Mouse (Mus musculus): ENCODE measurements around the gene Ankrd44.
A peak's percentile ranks its signal among the peaks of the same experiment; 100 is the strongest.

Gene Ankrd44

GRCm38 (mm10) chr1:54882856-54883467 lies 43.2 kb downstream of the Ankrd44 start:
- DNase-seq = no peak

GRCm38 (mm10) chr1:54881523-54881922 lies 44.7 kb downstream of the Ankrd44 start:
- DNase-seq = no peak

- DNase-seq = no peak
Observed at GRCm38 (mm10) chr1:54877423-54878073, 48.6 kb downstream of the Ankrd44 start.

- no peak for DNase-seq
Observed at GRCm38 (mm10) chr1:54877014-54877413, 49.2 kb downstream of the Ankrd44 start.

- no peak for DNase-seq
Observed at GRCm38 (mm10) chr1:54874094-54874493, 52.1 kb downstream of the Ankrd44 start.

- no peak for DNase-seq
Observed at GRCm38 (mm10) chr1:54872857-54873616, 53.1 kb downstream of the Ankrd44 start.

- no peak for DNase-seq
Observed at GRCm38 (mm10) chr1:54871321-54871720, 54.9 kb downstream of the Ankrd44 start.

- no peak for DNase-seq
Observed at GRCm38 (mm10) chr1:54870634-54871033, 55.6 kb downstream of the Ankrd44 start.

- no peak for DNase-seq
Observed at GRCm38 (mm10) chr1:54867226-54867625, 59.0 kb downstream of the Ankrd44 start.

- DNase-seq = no peak
Observed at GRCm38 (mm10) chr1:54866131-54866530, 60.1 kb downstream of the Ankrd44 start.

GRCm38 (mm10) chr1:54864928-54865652 lies 61.1 kb downstream of the Ankrd44 start:
- DNase-seq = no peak

- no peak for DNase-seq
Observed at GRCm38 (mm10) chr1:54860361-54860760, 65.8 kb downstream of the Ankrd44 start.

- peak; percentile 42 for DNase-seq
Observed at GRCm38 (mm10) chr1:54859876-54860275, 66.3 kb downstream of the Ankrd44 start.

GRCm38 (mm10) chr1:54858898-54859297 lies 67.3 kb downstream of the Ankrd44 start:
- DNase-seq = no peak

- no peak for DNase-seq
Observed at GRCm38 (mm10) chr1:54856502-54856901, 69.7 kb downstream of the Ankrd44 start.

GRCm38 (mm10) chr1:54855970-54856369 lies 70.2 kb downstream of the Ankrd44 start:
- DNase-seq = no peak

- DNase-seq = no peak
Observed at GRCm38 (mm10) chr1:54854388-54854787, 71.8 kb downstream of the Ankrd44 start.

GRCm38 (mm10) chr1:54853311-54854000 lies 72.7 kb downstream of the Ankrd44 start:
- DNase-seq = peak; percentile 89

GRCm38 (mm10) chr1:54851610-54852009 lies 74.6 kb downstream of the Ankrd44 start:
- DNase-seq = no peak

GRCm38 (mm10) chr1:54850077-54850476 lies 76.1 kb downstream of the Ankrd44 start:
- peak; percentile 55 for DNase-seq

GRCm38 (mm10) chr1:54847238-54847637 lies 78.9 kb downstream of the Ankrd44 start:
- DNase-seq = peak; percentile 30

- DNase-seq = no peak
Observed at GRCm38 (mm10) chr1:54846346-54847000, 79.7 kb downstream of the Ankrd44 start.

All from kidney, adult 11 months (tissue).